8 mouse cellular contexts compared by ENCODE assay signal in genomic region chr11:106779388-106780088, GRCm38 (mm10). TPM values are rescaled to one million over a fixed set of nuclear protein-coding genes. Genes with fewer than 3 reads are reported as not detected.
DNase-seq lines count a peak whose midpoint lies in the region; ATAC-seq lines count a peak whose summit lies in the region.

Gene Polg2, minus strand, starts transcription at chr11:106779537.

- H3K27ac ChIP-seq in hindbrain, embryonic 13.5 days, result peak within 1 kb of the TSS; percentile 92

- H3K36me3 ChIP-seq in hindbrain, embryonic 13.5 days, result peaks cover 55% of the 10 kb centered on the region

- H3K4me2 ChIP-seq in hindbrain, embryonic 13.5 days, result peak within 1 kb of the TSS; percentile 87

- peak; percentile 99 for ATAC-seq in hindbrain, embryonic 13.5 days (ENCODE audit: low FRiP score)

- peak; percentile 97 for DNase-seq in NIH3T3 (ENCODE audit: low read depth)
- DNase-seq in cerebellum, postnatal 10 days, result peak; percentile 93
- peak; percentile 82 to 85 for DNase-seq in frontal cortex, postnatal 14 days (ENCODE audit: low spot score in 2 of 2)
- DNase-seq in layer of hippocampus, postnatal 25 days (ENCODE audit: extremely low spot score in 1 of 2, low spot score in 1 of 2), result peak; percentile 83 to 89
- peak; percentile 95 for DNase-seq in lung, postnatal 25 days (ENCODE audit: low spot score)
- peak; percentile 92 for DNase-seq in retina, embryonic 14.5 days (ENCODE audit: low spot score)
- DNase-seq in thymus, postnatal 4 days, result peak; percentile 94

- peaks cover 33% of the 10 kb centered on the region for H3K4me1 ChIP-seq in hindbrain, embryonic 13.5 days (replicated peaks)

- no peaks in the 10 kb centered on the region for H3K27me3 ChIP-seq in hindbrain, embryonic 13.5 days

- H3K9ac ChIP-seq in hindbrain, embryonic 13.5 days, result peak within 1 kb of the TSS; percentile 83

- 2% methylated on average over 30 of the region's 30 CpGs for WGBS in hindbrain, embryonic 13.5 days

- H3K9me3 ChIP-seq in hindbrain, embryonic 13.5 days, result no peaks in the 10 kb centered on the region

- H3K4me3 ChIP-seq in hindbrain, embryonic 13.5 days, result peak within 1 kb of the TSS; percentile 73

RNA-seq across cellular contexts. Expression of gene Polg2, which starts in this region (rescaled TPM):
- 9.1 and 9.7 TPM in 2 replicates for polyA plus RNA-seq in hindbrain, embryonic 13.5 days (2015; fragmentation: Nextera tagmentation; extraction: Ambion mirVana)
- 1 to 10 TPM; 4.0 to 4.1 TPM for total RNA-seq in layer of hippocampus, postnatal 25 days (2021)

Comparison
In these comparisons a context has a peak if more than half of its experiments do, and no peak if none do; other contexts are left out.
1. Peak in every context shown above with its lines: DNase-seq, ATAC-seq, H3K4me3 ChIP-seq and H3K27ac ChIP-seq.